Mouse (Mus musculus) myocyte (in vitro differentiated cells): ENCODE data around the gene Gm3327.
"Not testable (repeated sequence)": the region's sequence is repeated elsewhere in the genome, so short reads cannot be mapped to it uniquely, and the experiment has no call there.

Source experiments
- MAX ChIP-seq: IDR thresholded peaks from one replicate; pipeline ENCODE4 v1.6.1; 2011; ENCODE audit warnings: low read depth, mild to moderate bottlenecking, control low read depth
- MYOD1 ChIP-seq, 3 experiments: IDR thresholded peaks; one replicate each; pipeline ENCODE4 v1.6.1; 2011; ENCODE audit warnings: control low read depth in 2 of 3, low read depth in 2 of 3, mild to moderate bottlenecking in 2 of 3, moderate library complexity in 1 of 3; ENCODE audit not compliant: insufficient read length in 2 of 3, control insufficient read depth in 1 of 3
- POLR2A ChIP-seq: IDR thresholded peaks from one replicate; pipeline ENCODE4 v1.6.1; 2011; ENCODE audit warnings: low read depth, mild to moderate bottlenecking, control low read depth, moderate library complexity; ENCODE audit not compliant: insufficient read length
- SRF ChIP-seq: IDR thresholded peaks from one replicate; pipeline ENCODE4 v1.6.1; 2011; ENCODE audit warnings: low read depth; ENCODE audit not compliant: control insufficient read depth, insufficient read length
- USF1 ChIP-seq: IDR thresholded peaks from one replicate; pipeline ENCODE4 v1.6.1; 2011; ENCODE audit warnings: low read depth, mild to moderate bottlenecking, control low read depth, moderate library complexity

GRCm38 (mm10) chr14:44094445-44094844, 29.2 kb upstream of the Gm3327 start:
- not testable (repeated sequence) for TF ChIP-seq USF1; POLR2A; MYOD1 (IDR thresholded peaks at IDR 0.05; ENCODE audit: control insufficient read depth in 1 of 3, insufficient read length in 2 of 3, low read depth in 2 of 3); MAX; SRF
